Mouse (Mus musculus) liver, embryonic 18 days (tissue): ENCODE measurements around the gene Trappc6a. TPM values are rescaled to one million over a fixed set of nuclear protein-coding genes. Genes with fewer than 3 reads are reported as not detected.

ENCODE experiments used
- polyA plus RNA-seq: library from polyadenylated mRNA; depleted of rRNA; stranded (reverse); fragments of >200 nt; gene quantifications from 2 replicates; pipeline ENCODE4 v1.2.3, GENCODE M21; 2012; rRNA removed

The Trappc6a gene
- 36.0 and 40.0 TPM in 2 replicates for polyA plus RNA-seq

DNA sequence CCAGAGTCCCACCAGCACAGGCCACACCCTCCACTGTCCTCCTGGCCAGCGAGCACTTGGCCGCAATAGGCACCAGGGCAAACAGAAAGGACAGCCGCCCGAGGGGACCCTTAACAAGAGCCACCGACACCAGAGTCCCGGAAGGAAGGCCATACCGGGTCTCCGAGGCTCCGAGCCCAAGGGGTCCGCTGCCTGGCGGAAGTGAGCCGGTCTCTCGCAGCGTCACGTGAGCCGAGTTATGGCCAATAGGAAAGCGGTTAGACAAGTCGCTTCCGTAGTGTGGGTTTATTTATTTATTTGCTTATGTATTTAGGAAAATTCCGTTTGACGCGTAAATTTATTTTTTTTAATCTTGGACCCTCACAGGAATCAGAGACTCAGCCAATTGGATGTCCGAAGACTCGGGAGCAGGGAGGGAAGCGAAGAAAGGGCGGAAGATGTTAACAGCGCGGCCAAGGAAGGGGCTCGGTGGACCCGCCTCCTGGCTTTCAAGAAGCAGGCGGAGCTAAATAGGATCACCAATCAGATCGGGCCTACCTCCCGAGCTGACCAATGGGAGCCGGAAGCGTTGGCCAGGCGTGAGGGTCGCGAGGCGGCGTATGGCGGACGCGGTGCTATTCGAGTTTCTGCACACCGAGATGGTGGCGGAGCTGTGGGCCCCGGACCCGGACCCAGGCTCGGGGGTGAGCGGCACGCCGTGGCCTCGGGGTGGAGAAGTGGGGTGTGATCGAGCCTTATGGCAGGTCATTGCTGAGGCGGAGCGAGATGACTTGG is at the start of gene Trappc6a, which contains the start of gene Bloc1s3:
Trappc6a (plus strand) TSS at position 246 of the 774 bp plus-strand sequence.
Bloc1s3 (minus strand) TSS at position 218 of the 774 bp plus-strand sequence.

GRCm38 (mm10) chr7:19458591-19459111 is 49.5 kb upstream of the Trappc6a start, which contains the start of gene Mark4:
TSS of gene Mark4 (minus strand) at chr7:19458821.

DNA sequence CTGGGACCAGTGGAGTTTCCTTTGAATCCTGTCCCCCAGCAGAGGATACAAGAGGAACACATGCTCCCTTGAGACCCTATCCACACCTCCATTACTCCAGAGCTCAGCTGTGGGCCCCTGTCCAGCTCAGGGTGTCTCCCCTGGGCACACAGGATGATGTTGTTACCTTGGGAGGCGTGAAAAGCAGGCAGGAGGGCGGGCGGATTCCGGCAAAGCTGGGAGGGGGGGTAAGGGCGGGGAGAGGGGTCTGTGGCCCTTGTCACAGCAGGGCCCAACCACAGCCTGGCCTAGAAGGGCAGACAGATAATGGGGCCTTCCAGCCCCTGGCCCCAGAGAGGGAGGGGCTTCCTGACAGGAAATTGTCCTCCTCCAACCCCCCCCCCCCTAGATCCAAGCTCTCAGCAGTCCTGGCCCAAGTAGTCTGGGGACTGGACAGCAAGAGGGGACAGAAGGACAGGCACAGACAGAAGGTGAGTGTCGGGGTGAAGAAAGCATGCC is 45.3 kb upstream of the Trappc6a start, which contains the start of gene Exoc3l2:
Exoc3l2 (plus strand) TSS at position 448 of the 498 bp plus-strand sequence.

GRCm38 (mm10) chr7:19517652-19518365 is 9.6 kb downstream of the Trappc6a start, which contains the start of gene Nkpd1:
TSS of gene Nkpd1 (plus strand) at chr7:19517838.

GRCm38 (mm10) chr7:19562643-19563410 is 54.6 kb downstream of the Trappc6a start, which contains the start of gene Ppp1r37:
TSS of gene Ppp1r37 (minus strand) at chr7:19563076.

Other genes with a start within 250 kb of the Trappc6a start
- gene Vasp, start 236.6 kb upstream of the Trappc6a start, polyA plus RNA-seq: 46.0 and 54.2 TPM in 2 replicates
- gene Ppm1n, start 228.3 kb upstream of the Trappc6a start, polyA plus RNA-seq: 0.06 and 0.12 TPM in 2 replicates
- gene Rtn2, start 225.8 kb upstream of the Trappc6a start, polyA plus RNA-seq: 3.1 and 3.7 TPM in 2 replicates
- gene Fosb, start 198.3 kb upstream of the Trappc6a start, polyA plus RNA-seq: 0.05 TPM in 2 replicates
- gene Ercc1, start 163.6 kb upstream of the Trappc6a start, polyA plus RNA-seq: 7.9 and 9.1 TPM in 2 replicates
- gene Cd3eap, start 148.9 kb upstream of the Trappc6a start, polyA plus RNA-seq: 4.4 TPM in 2 replicates
- gene Ppp1r13l, start 148.6 kb upstream of the Trappc6a start, polyA plus RNA-seq: 0.73 and 1.9 TPM in 2 replicates
- 10.3 and 12.5 TPM in 2 replicates for gene Ercc2, start 126.4 kb upstream of the Trappc6a start, polyA plus RNA-seq
- 0.85 TPM in 2 replicates for gene Klc3, start 104.3 kb upstream of the Trappc6a start, polyA plus RNA-seq
- 0.31 and 2.5 TPM in 2 replicates for gene Ckm, start 103.6 kb upstream of the Trappc6a start, polyA plus RNA-seq
- 4.5 and 4.8 TPM in 2 replicates for gene Mark4, start 49.6 kb upstream of the Trappc6a start, polyA plus RNA-seq
- 2.2 and 2.4 TPM in 2 replicates for gene Exoc3l2, start 45.1 kb upstream of the Trappc6a start, polyA plus RNA-seq
- 2.2 and 2.5 TPM in 2 replicates for gene Bloc1s3, start within 50 bp of the Trappc6a start, polyA plus RNA-seq
- gene Nkpd1, start 9.4 kb downstream of the Trappc6a start, polyA plus RNA-seq: 0.02 and 0.06 TPM in 2 replicates
- gene Ppp1r37, start 54.7 kb downstream of the Trappc6a start, polyA plus RNA-seq: 21.3 and 26.8 TPM in 2 replicates
- 0.81 and 0.85 TPM in 2 replicates for gene Zfp296, start 68.9 kb downstream of the Trappc6a start, polyA plus RNA-seq
- 28.8 and 31.3 TPM in 2 replicates for gene Gemin7, start 69.2 kb downstream of the Trappc6a start, polyA plus RNA-seq
- 17.9 and 24.7 TPM in 2 replicates for gene Clasrp, start 96.1 kb downstream of the Trappc6a start, polyA plus RNA-seq
- gene Relb, start 121.0 kb downstream of the Trappc6a start, polyA plus RNA-seq: 2.1 and 2.4 TPM in 2 replicates
- 27.7 and 29.1 TPM in 2 replicates for gene Clptm1, start 156.6 kb downstream of the Trappc6a start, polyA plus RNA-seq
- gene Apoc2, start 169.5 kb downstream of the Trappc6a start, polyA plus RNA-seq: 1,005 and 1,068 TPM in 2 replicates
- 12.7 and 26.8 TPM in 2 replicates for gene Gm44805, start 173.0 kb downstream of the Trappc6a start, polyA plus RNA-seq
- gene Apoc4, start 173.1 kb downstream of the Trappc6a start, polyA plus RNA-seq: 1,034 and 1,247 TPM in 2 replicates
- 1,023 and 1,218 TPM in 2 replicates for gene Apoc1, start 184.3 kb downstream of the Trappc6a start, polyA plus RNA-seq
- 14,325 and 17,049 TPM in 2 replicates for gene Apoe, start 190.8 kb downstream of the Trappc6a start, polyA plus RNA-seq
- 37.0 and 43.6 TPM in 2 replicates for gene Tomm40, start 207.0 kb downstream of the Trappc6a start, polyA plus RNA-seq
- gene Nectin2, start 242.1 kb downstream of the Trappc6a start, polyA plus RNA-seq: 27.6 and 31.3 TPM in 2 replicates